Mouse (Mus musculus) cerebellum, adult 11-12 months (tissue): Measurements from ENCODE around the gene Elf1.

ENCODE experiments used
- DNase-seq: peaks from one replicate; pipeline ENCODE4 v3.0.0; 2022

Gene Elf1

GRCm38 (mm10) chr14:79490246-79490645 is 9.3 kb downstream of the Elf1 start:
- DNase-seq, result no peak

DNA sequence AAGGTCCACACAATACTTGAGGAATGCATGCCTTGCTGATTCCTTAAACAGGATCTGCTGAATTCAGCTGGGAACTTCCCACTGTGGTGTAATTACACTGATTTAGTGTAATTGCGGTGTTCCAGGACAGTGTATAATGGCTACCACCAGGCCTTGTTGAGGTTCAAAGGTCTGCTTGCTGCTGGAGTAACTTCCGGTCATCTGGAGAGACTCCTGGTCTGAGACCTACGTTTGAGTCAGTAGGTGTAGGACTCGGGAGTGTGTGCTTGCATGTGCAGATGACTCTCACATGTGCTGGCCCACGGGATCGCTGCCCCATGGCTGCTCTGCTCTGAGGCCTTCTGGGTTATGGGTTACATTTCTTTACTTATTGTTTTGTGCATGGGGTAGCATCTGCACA is 13.4 kb downstream of the Elf1 start:
- no peak for DNase-seq

DNA sequence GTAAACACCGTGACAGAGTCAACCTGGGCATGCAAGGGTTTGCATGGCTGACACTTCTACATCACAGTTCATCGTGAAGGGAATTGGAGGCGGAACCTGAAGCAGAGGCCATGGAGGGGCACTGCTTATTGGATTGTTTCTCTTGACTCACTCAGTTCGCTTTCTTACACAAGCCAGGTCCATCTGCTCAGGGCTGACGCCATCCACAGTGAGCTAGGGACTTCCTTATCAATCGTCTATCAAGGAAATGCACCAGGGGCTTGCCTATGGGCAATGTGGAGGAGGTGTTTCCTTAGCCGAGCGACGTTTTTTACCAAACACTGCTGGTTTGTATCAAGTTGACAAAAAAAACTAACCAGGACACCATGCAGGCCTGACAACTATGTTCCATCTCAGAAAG is 18.3 kb downstream of the Elf1 start:
- DNase-seq, result no peak

DNA sequence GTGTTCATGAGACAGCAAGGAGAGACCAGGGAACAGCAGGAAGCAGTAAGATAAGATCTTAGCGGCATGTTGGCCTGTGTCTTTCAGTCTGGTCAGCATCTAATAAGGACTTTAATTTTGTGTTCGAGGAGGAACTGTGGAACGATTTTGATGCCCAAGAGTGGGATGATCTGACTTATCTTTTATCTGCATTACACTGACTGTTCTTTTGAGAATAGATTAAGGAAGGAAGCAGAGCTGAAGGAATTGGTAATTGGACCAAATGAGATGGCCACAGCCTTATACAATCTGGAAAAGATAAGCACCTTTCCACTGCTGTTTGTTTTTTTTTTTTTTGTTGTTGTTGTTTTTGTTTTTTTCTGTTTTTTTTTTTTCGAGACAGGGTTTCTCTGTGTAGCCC is 19.8 kb downstream of the Elf1 start:
- DNase-seq, result no peak

DNA sequence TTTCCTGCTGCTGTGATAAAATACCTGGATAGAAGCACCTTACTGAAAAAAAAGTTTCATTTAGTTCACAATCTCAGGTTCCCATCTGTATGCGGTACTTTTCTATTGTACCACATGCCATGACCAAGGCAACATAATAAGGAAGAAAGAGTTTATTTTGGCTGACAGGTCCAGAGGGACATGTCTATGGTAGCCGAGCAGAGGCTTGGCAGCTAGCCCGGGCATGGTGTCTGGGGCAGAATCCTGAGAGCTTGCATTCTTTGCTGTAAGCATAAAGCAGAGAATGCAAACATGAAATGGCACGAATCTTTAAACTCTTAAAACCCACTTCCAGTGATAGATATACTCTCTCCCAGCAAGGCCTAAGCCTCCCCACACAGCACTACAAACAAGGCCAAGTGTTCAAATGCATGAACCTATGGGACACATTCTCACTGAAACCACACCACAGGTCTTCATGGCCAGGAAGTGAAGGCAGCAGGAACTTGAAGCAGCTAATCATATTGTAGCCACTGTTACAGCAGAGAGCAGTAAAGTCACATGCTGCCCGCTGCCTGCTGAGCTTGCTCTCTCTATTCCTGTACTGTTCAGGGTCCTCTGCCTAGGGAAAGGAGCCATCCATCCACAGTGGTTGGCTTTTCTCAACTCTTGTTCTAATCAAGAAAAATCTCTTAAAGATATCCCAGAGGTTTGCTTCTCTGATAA is 22.5 kb downstream of the Elf1 start:
- DNase-seq, result no peak

- no peak for DNase-seq
Observed at GRCm38 (mm10) chr14:79504246-79505006, 23.4 kb downstream of the Elf1 start.

- no peak for DNase-seq
Observed at GRCm38 (mm10) chr14:79506207-79506606, 25.2 kb downstream of the Elf1 start.

DNA sequence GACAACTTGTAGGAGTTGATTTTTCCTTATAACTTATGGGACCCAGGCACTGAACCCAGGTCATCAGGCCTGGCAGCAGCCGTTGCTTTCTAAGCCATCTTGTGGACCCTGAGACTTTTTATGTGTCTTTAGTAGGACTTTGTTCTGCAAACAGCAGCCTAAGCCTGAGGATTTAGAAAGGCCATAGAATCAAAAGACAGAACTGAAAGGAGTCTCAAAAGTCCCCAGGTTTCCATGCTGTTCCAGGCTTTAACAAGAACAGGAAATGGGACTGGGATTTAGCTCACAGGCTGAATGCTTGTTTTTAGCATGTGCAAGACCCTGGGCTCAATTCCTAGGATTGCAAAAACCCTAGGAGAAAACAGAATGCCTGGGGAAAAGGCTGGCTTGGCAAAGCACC is 26.9 kb downstream of the Elf1 start:
- no peak for DNase-seq

GRCm38 (mm10) chr14:79508662-79509305 is 27.8 kb downstream of the Elf1 start:
- DNase-seq, result no peak

DNA sequence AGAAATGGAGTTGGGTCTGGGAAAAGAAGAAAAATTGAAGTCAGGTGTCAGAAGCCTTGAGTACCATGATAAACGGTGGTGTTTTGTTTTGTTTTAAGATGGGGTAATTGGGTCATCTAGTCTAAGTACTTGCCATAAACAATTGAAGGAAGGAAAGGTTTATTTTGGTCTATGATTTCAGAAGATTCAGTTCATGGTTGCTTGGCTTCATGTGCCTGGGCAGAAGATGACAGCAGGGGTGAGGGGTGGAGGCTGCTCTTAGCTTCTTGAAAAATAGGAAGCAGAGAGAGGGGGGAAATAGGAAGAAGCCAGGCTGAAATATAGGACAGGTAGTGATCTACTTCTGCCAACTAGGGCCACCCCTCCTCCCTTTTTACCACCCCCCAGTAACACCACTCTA is 30.5 kb downstream of the Elf1 start:
- DNase-seq, result no peak

GRCm38 (mm10) chr14:79513951-79514350 is 33.0 kb downstream of the Elf1 start:
- DNase-seq, result no peak

DNA sequence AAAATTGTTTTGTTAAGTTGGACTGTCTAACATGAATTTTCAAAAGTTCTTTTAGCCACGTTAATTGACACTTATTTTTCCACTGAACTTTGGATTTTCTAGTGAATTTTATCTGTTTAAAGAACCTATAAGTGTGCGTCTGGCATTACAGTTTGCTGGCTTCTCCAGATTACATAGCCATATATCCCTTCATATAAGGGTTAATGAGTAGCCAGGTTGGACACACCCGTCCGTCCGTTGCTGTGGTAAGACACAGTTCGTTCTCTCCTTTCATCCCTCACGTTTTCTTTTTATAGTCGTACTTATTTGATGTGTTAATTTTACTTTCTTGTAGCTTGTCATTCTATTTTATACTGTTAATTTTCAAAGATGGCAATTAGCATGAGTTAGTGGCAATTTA is 34.1 kb downstream of the Elf1 start:
- no peak for DNase-seq

DNA sequence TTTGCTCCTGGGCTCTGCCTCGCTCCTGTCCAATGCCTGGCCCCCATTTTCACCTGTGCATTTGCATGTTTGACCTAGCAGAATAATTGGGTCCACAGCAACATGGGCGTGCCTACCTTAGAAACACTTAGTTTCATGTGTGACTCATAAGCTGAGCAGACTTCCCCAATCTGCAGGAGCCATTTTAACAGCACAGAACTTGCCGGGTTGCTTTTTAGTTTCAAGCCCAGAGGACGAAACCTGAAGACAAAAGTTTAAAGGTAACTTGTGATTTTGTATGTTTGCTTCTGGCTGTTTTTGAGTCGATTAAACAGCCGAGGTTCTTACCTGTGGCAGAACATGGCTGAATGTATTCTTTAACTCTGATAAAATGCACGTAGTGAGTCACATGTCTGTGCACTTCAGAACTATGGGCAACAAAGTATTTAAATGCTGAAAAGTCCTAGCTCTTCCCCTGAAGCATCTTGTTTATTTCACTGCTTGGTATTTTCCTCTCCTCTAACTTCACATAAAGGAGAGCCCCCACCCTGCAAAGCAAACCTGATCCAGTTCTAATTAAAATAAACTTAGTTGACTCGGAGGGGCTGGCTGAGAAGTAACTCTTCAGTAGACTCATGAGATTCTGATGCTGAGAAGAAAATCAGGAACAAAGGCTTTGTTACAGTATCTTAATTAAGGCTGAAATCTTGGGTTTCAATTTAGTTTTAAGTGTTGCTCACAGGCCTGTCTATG is 34.7 kb downstream of the Elf1 start:
- DNase-seq, result no peak

DNA sequence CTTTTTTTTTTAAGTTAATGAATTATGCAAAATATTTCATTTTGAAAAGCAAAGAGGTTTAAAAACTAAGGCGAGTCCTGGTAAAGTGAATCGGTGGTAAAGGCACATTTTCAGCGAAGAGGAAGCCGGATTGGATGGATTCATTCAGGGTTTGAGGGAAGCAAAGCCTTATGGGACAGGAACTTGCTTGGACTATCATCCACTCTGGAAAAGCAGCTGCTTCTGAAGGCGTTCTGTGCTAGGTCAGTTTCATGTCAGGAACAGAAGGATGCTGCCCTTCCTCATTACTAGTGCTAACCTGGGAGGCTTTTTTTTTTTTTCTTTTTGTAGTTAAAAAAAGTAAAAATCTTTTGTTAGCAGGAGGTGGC is 35.2 kb downstream of the Elf1 start:
- no peak for DNase-seq

DNA sequence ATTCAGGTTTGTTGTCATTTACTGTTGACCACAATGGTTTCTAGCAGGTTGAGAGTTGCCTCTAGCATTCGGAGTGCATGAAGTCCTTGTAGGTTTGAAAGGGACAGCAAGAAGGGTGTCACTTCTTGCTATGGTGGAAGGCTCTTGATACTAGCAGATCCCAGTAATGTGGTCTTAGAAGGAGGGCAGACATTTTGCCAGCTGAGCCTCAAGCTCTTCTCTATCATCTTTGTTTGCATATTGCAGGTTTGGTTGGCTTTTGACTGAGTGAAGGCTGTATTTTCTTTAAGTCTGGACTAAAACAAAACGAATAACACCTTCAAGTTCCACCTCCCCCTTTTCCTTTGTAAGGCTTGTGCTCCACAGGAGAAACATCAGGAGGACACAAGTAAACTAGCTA is 35.8 kb downstream of the Elf1 start:
- no peak for DNase-seq

DNA sequence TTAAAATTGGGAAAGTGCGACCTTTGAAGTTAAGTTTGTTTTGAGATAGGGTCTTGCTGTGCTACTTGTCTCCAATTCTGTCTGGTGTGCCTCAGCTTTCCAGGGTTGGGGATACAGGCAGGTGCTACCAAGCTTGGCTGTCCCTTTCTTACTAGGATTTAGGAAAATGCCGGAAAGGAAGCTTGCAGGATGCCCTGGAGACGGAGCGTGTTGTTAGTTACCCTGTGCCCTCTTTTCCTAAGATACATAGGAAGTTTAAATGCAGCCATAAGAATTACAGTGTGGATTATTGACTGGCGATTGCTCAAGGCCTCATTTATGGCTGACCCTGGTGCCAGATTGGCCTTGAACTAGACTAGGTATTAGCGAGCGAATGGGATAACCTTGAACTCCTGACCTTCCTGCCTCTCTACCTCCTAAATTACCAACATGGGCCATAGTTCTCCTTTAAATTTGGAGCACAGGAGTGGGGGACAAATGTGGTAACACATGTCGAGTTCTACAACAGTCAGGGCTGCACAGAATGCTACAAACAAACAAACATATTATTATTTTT is 36.3 kb downstream of the Elf1 start:
- DNase-seq, result no peak

GRCm38 (mm10) chr14:79518123-79518522 is 37.1 kb downstream of the Elf1 start:
- no peak for DNase-seq

DNA sequence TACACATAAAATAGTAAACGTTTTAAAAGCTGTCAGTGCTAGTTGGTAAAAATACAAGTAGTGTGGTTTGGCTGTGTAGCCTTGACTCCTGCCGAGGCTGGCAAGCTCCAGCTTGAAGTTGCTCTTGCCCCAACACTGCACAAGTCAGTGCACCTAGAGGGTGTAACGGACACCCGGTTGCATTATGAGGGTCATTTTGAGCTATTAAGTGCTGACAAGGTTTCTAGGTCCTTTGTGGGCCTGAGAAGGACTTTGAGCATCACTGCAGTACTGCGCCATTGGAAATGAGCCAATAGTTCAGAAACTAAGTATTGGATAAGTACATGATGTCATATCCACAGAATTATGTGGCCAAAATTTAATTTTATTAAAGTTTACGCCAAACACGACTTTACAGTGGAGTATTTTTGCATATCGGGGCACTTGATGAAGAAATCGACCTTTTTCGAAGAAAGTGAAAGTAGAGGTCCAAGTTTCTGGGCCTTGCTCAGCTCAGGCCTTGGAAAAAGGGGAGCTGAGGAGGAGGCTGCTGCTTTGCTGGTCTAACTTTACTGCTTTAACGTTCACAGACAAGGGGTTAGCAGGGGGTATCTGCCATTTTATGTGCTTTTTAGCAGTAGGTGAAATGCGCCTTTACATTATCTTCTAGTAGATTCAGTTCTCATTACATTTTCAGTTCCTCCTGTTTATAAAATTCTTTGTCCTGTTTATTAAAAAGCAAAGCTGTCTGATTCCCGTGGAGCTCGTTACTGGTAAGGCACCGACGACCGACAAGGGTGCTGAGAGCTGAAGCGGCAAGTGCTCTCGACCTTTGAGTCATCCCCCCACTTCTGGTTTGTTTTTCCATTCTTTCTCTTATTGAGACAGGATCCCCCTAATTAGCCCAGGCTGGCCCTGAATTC is 38.0 kb downstream of the Elf1 start:
- no peak for DNase-seq

DNA sequence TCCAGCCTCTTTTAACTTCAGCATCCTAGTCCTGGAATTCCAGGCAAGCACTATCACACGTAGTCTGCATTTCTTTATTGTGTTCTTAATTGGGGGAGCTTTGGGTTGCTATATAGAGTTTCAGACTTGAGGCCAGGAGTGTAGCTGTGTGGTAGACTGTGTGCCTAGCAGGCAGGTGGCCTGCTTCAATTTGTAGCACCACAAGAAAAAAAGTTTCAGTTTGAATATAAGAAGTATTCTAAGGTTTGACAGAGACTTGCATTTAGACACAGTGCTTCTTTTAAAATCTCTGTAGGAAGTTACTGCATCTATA is 38.6 kb downstream of the Elf1 start:
- DNase-seq, result no peak

DNA sequence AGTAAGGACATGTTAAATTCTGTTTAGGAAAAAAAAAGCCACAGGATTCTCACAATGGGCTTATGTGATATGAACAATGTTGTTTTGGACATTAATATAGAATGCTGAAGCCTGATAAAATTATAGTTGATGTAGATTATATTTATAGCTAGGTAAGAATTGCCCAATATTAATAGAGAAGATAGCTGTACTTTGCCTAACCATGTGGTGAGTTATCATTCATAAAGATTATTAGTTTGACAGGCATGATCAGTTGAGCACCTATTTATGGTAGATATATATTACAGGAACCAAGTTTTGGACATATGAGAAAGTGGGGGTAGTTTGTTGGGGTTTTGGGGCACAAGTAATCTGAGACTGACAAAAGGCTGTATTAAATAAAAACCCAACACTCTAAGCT is 39.6 kb downstream of the Elf1 start:
- DNase-seq, result no peak

GRCm38 (mm10) chr14:79521056-79521455 is 40.1 kb downstream of the Elf1 start:
- DNase-seq, result no peak

GRCm38 (mm10) chr14:79521471-79522117 is 40.6 kb downstream of the Elf1 start:
- DNase-seq, result no peak
